Mouse (Mus musculus) heart, adult 2 months (tissue): Measurements from ENCODE around the gene Cdkn2d. TPM values are rescaled to one million over a fixed set of nuclear protein-coding genes. Genes with fewer than 3 reads are reported as not detected.
"Not testable (repeated sequence)": the region's sequence is repeated elsewhere in the genome, so short reads cannot be mapped to it uniquely, and the experiment has no call there.

ENCODE experiments used
- DNase-seq, 2 experiments: peaks; one replicate each; pipeline ENCODE4 v3.0.0; 2021
- H3K27ac ChIP-seq: fragments of 200-600 bp; 2 replicates; pipeline ENCODE4 v1.8.1; 2022
- H3K27me3 ChIP-seq: fragments of 200-500 bp; 2 replicates; pipeline ENCODE4 v1.6.1; 2012; ENCODE audit warnings: mild to moderate bottlenecking, low read length, inconsistent platforms, mixed read lengths; ENCODE audit not compliant: control insufficient read depth, insufficient read depth
- H3K36me3 ChIP-seq: fragments of 200-500 bp; 2 replicates; pipeline ENCODE4 v1.6.1; 2012; ENCODE audit warnings: low read length, inconsistent platforms; ENCODE audit not compliant: control insufficient read depth, insufficient read depth
- H3K4me1 ChIP-seq: fragments of 200-500 bp; 2 replicates; pipeline ENCODE4 v1.6.1; 2011; ENCODE audit warnings: low read length; ENCODE audit not compliant: control insufficient read depth, insufficient read depth
- H3K4me3 ChIP-seq: fragments of 200-600 bp; 2 replicates; pipeline ENCODE4 v1.8.1; 2022
- H3K79me2 ChIP-seq: fragments of 200-500 bp; replicated peaks from 2 replicates; pipeline ENCODE4 v1.6.1; 2012; ENCODE audit warnings: mild to moderate bottlenecking, inconsistent platforms, low read length, moderate library complexity, mixed read lengths; ENCODE audit not compliant: control insufficient read depth, insufficient read depth
- H3K9ac ChIP-seq: fragments of 200-500 bp; 2 replicates; pipeline ENCODE4 v1.6.1; 2012; ENCODE audit warnings: low read depth, mild to moderate bottlenecking, control low read depth, inconsistent platforms, low read length, mixed read lengths
- CTCF ChIP-seq: fragments of 200-600 bp; IDR thresholded peaks from 2 replicates; pipeline ENCODE4 v1.8.1; 2022; ENCODE audit warnings: antibody characterized with exemption, mild to moderate bottlenecking, moderate library complexity
- EP300 ChIP-seq: fragments of 200-500 bp; IDR thresholded peaks from 2 replicates; pipeline ENCODE4 v1.6.1; 2011; ENCODE audit warnings: low read depth, low read length, control low read depth; ENCODE audit not compliant: insufficient read depth
- POLR2A ChIP-seq: fragments of 200-500 bp; IDR thresholded peaks from 2 replicates; pipeline ENCODE4 v1.6.1; 2011; ENCODE audit warnings: mild to moderate bottlenecking, low read depth, low read length, control low read depth; ENCODE audit not compliant: insufficient read depth
- WGBS: fragments of 180-500 bp; shearing (Covaris S2); methylation state at CpG from one replicate; pipeline ENCODE4 v1.1.7; 2018; 5-methylcytosine and 5-hydroxymethylcytosine counted together
- intact Hi-C: fragments of 180-260 bp; cut with DNase I; formaldehyde crosslinking; loops from one replicate; pipeline ENCODE4 v1.15.1; 2025
- polyA plus RNA-seq: library from polyadenylated mRNA; depleted of rRNA; stranded (reverse); fragments of >200 nt; gene quantifications from 2 replicates; pipeline ENCODE4 v1.2.3, GENCODE M21; 2012
- total RNA-seq, 2 experiments: library from RNA; stranded (reverse); gene quantifications; 2 replicates each; pipeline ENCODE4 v1.2.3; 2021

Cdkn2d gene
- total and polyA plus RNA-seq, 3 experiments: 11.3 to 25.0 (median 15.0) TPM

GRCm38 (mm10) chr9:21328041-21328440 is 36.8 kb upstream of the Cdkn2d start:
- Histone ChIP-seq H3K4me3 (no peak overlapping the region), H3K27me3 (no peaks in the 10 kb centered on the region), H3K27ac (peak overlapping the region; percentile 34; the same call in 1 of the 2 replicates), H3K4me1 (peaks cover 19% of the 10 kb centered on the region), H3K36me3 (no peaks in the 10 kb centered on the region), H3K9ac (no peak overlapping the region), H3K79me2 (peaks cover 7% of the 10 kb centered on the region)
- WGBS: 67% methylated on average over 3 of the region's 3 CpGs
- TF ChIP-seq POLR2A (no peak), CTCF (no peak), EP300 (no peak)
- intact Hi-C loops: no loop called here
- DNase-seq: no peak

- Histone ChIP-seq H3K79me2 (peaks cover 7% of the 10 kb centered on the region), H3K27me3 (no peaks in the 10 kb centered on the region), H3K4me3 (no peak overlapping the region), H3K9ac (no peak overlapping the region), H3K4me1 (peaks cover 19% of the 10 kb centered on the region), H3K36me3 (no peaks in the 10 kb centered on the region), H3K27ac (peak overlapping the region; percentile 34; the same call in 1 of the 2 replicates)
- no peak for TF ChIP-seq EP300
- no peak for TF ChIP-seq POLR2A
- TF ChIP-seq CTCF: no peak
- DNase-seq: no peak
- intact Hi-C loops: no loop called here
- WGBS: 46% methylated on average over 3 of the region's 3 CpGs
These were observed 36.4 kb upstream of the Cdkn2d start for GRCm38 (mm10) chr9:21327569-21327968.

DNA sequence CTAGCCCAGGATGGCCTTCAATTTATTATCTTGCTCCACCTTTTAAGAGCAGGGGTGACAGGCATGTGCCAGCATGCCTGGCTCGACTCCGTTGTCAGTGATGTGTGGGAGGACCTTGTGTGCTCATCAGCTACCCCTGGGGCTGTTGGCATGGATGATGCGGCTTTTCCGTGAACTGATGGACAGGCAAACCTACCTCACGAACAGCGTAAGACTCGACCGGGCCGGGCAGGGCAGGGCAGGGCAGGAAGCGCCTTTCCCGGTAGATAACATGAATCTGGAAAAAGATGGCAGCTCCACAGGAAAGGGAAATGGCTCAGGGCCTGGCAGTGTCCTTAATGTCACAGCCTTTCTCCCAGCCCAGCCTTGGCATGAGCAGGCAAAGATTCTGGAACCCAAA is 33.1 kb upstream of the Cdkn2d start:
- intact Hi-C loops: no loop called here
- TF ChIP-seq EP300: no peak
- no peak for DNase-seq
- H3K36me3 ChIP-seq: no peaks in the 10 kb centered on the region
- H3K9ac ChIP-seq: no peak overlapping the region; the same call in 1 of the 2 replicates
- peaks cover 4% of the 10 kb centered on the region for H3K79me2 ChIP-seq
- H3K27me3 ChIP-seq: no peaks in the 10 kb centered on the region
- H3K27ac ChIP-seq: no peak overlapping the region
- H3K4me1 ChIP-seq: peaks cover 17% of the 10 kb centered on the region
- H3K4me3 ChIP-seq: no peak overlapping the region
- WGBS: 57% methylated on average over 11 of the region's 11 CpGs

DNA sequence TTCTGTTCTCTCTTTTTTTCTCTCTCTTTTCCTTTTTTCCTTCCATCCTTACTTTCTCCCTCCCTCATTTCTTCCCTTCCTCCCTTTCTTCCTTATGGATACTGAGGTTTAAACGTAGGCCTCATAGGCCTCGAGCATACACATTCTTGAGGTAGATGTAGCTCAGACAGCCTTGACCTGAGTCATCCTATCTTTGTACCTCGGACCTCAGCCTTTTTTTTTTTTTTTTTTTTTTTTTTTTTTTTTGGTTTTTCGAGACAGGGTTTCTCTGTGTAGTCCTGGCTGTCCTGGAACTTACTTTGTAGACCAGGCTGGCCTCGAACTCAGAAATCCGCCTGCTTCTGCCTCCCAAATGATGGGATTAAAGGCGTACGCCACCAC is 31.7 kb upstream of the Cdkn2d start:
- H3K4me3 ChIP-seq, H3K36me3 ChIP-seq, intact Hi-C loops, H3K27me3 ChIP-seq, H3K79me2 ChIP-seq, H3K9ac ChIP-seq, DNase-seq: not testable (repeated sequence)
- peak overlapping the region; percentile 95 for H3K27ac ChIP-seq
- H3K4me1 ChIP-seq: peaks cover 15% of the 10 kb centered on the region
- 80% methylated on average over 8 of the region's 8 CpGs for WGBS

DNA sequence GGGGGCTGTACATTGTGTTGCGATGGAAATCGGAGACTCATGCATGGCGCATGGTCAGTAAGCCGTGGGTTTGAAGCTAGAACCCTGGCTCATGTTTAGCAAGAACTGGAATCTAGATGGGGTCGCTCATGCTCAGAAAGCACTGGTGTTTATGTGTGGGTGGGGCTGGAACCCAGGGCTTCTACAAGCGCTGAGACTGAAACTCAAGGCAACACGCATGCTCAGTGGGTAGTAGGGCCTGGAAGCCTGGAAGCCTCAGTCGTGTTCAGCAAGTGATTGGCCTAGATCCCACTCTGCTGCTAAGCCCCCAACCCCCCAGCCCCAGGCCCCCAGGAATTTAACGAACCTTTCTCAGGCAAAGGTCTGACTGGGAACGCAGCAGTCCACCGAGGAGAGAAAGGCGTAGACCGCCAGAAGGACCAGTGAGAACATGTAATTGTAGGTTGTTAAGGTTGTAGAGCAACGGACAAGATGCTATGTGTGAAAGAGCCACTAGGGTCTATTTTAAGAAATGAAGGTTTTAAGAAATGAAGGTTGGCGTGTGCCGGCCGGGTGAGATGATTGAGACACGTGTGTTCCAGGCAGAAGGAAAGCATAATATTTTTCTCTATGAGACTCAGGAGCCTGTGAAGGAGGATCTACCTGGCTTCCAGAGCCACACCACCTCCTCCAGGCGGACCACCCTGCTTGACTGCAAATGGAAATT is 31.2 kb upstream of the Cdkn2d start:
- DNase-seq: no peak
- H3K79me2 ChIP-seq: peaks cover 4% of the 10 kb centered on the region
- intact Hi-C loops: no loop called here
- peak overlapping the region; percentile 95 for H3K27ac ChIP-seq
- H3K36me3 ChIP-seq: no peaks in the 10 kb centered on the region
- 59% methylated on average over 19 of the region's 19 CpGs for WGBS
- H3K4me3 ChIP-seq: peak overlapping the region; percentile 82; the same call in 1 of the 2 replicates
- peak overlapping the region; percentile 19; the same call in 1 of the 2 replicates for H3K9ac ChIP-seq
- H3K27me3 ChIP-seq: no peaks in the 10 kb centered on the region
- H3K4me1 ChIP-seq: peaks cover 11% of the 10 kb centered on the region
- TF ChIP-seq EP300 (no peak), CTCF (peak; percentile 24; the same call in 1 of the 2 replicates), POLR2A (no peak)

DNA sequence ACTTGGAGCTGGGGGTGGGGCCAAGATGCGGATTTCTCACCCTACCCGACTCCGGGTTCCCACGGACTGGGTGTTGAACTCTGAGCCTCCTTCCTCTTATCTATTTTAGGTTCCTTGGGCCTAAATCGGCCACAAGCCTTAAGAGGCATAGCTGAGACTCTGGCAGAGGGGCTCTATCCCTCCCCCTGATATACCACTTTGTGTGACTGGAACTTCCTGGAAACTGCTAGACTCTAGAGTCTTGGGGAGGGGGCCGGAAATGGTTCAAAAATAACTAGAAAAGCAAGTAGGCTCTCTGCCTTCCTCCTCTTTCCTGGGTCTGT is 30.3 kb upstream of the Cdkn2d start:
- intact Hi-C loops: no loop called here
- Histone ChIP-seq H3K4me1 (peaks cover 9% of the 10 kb centered on the region), H3K9ac (peak overlapping the region; percentile 74), H3K79me2 (peaks cover 4% of the 10 kb centered on the region), H3K4me3 (peak overlapping the region; percentile 82), H3K36me3 (no peaks in the 10 kb centered on the region), H3K27ac (peak overlapping the region; percentile 95), H3K27me3 (no peaks in the 10 kb centered on the region)
- TF ChIP-seq EP300 (no peak), POLR2A (peak; percentile 52; the same call in 1 of the 2 replicates), CTCF (no peak)
- WGBS: 3% methylated on average over 6 of the region's 6 CpGs
- DNase-seq: peak; percentile 65 to 73
